In the genomic region with DNA sequence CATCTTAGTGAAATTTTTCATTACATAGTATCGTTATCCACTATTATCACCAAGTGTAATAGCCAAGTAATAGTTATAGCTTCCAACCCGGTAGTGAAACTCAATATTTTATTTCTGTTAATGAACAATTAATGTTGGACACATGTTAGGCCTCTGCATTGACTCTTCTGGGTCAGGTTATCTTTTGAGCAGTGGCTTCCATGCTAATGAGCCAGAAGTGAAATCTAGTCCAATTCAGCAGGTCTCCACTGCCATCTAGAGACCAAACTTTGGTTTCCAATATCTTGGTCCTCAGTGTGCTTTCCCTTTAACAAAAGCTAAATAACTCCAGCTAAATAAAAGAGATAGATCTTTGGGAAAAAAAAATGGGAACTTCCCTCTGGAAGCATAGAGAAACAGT, we compare ENCODE assay signal across 9 mouse cellular contexts.
A peak's percentile ranks its signal among the peaks of the same experiment; 100 is the strongest.
DNase-seq lines count a peak whose midpoint lies in the region; ATAC-seq and TF ChIP-seq lines count a peak whose summit lies in the region.
"Had no signal": no experiment of that assay in that cellular context is flagged by ENCODE, and none has a peak within 500 bp of the region (broad histone marks: within the 10 kb centered on the region; RNA-seq: fewer than 3 reads in every experiment).

No protein-coding gene starts in this region.

- H3K9me3 ChIP-seq in forebrain, embryonic 14.5 days (replicated peaks; ENCODE audit: control insufficient read depth, low read length), result no peaks in the 10 kb centered on the region
- no peaks in the 10 kb centered on the region for H3K9me3 ChIP-seq in forebrain, embryonic 10.5 days
- H3K9me3 ChIP-seq in lung, embryonic 14.5 days (ENCODE audit: low read depth, low read length), result no peaks in the 10 kb centered on the region
- H3K9me3 ChIP-seq in midbrain, embryonic 16.5 days (replicated peaks; ENCODE audit: control insufficient read depth, low read length, poor library complexity, severe bottlenecking), result no peaks in the 10 kb centered on the region

- H3K36me3 ChIP-seq in forebrain, embryonic 14.5 days (ENCODE audit: control insufficient read depth, insufficient read depth, low read length), result no peaks in the 10 kb centered on the region
- no peaks in the 10 kb centered on the region for H3K36me3 ChIP-seq in forebrain, embryonic 10.5 days (replicated peaks)
- H3K36me3 ChIP-seq in lung, embryonic 14.5 days (ENCODE audit: insufficient read depth), result no peaks in the 10 kb centered on the region
- H3K36me3 ChIP-seq in midbrain, embryonic 16.5 days (ENCODE audit: control insufficient read depth, insufficient read depth, low read length), result no peaks in the 10 kb centered on the region

- ATAC-seq in forebrain, embryonic 14.5 days, result 0 out of 2 replicates have a peak, but pooled peaks have one; percentile 55
- no peak for ATAC-seq in lung, embryonic 14.5 days (ENCODE audit: insufficient read depth)
- ATAC-seq in midbrain, embryonic 16.5 days, result 0 out of 2 replicates have a peak, but pooled peaks have one; percentile 51

- intact Hi-C loops in heart, postnatal 25 days (cut with DNase I), result no loop called here

- no peak overlapping the region for H3K4me2 ChIP-seq in forebrain, embryonic 14.5 days (ENCODE audit: low read length)
- H3K4me2 ChIP-seq in lung, embryonic 14.5 days, result no peak overlapping the region
- H3K4me2 ChIP-seq in midbrain, embryonic 16.5 days (ENCODE audit: low read length), result no peak overlapping the region

- peak; percentile 61 for DNase-seq in forebrain, embryonic 14.5 days (ENCODE audit: low spot score)
- no peak for DNase-seq in forebrain, embryonic 10.5 days (ENCODE audit: extremely low spot score, low spot score)
- peak; percentile 76 for DNase-seq in lung, embryonic 14.5 days
- DNase-seq in lung, adult 2 months, result no peak
- peak; percentile 5 for DNase-seq in fibroblast of lung, adult 2 months (ENCODE audit: low read depth)
- no peak for DNase-seq in cerebellum, adult 11 months
- DNase-seq in heart, postnatal 25 days (ENCODE audit: low spot score), result no peak
- DNase-seq: gastrocnemius, postnatal 25 days had no signal

- peak; percentile 57 for TF ChIP-seq CTCF in lung, embryonic 14.5 days (IDR thresholded peaks at IDR 0.05; ENCODE audit: low read depth)
- TF ChIP-seq CTCF in lung, adult 2 months (IDR thresholded peaks at IDR 0.05; ENCODE audit: insufficient read depth, low read length), result no peak

- no peak for TF ChIP-seq POLR2A in lung, adult 2 months (IDR thresholded peaks at IDR 0.05; ENCODE audit: borderline replicate concordance, extremely low read depth, low read depth, low read length)

- H3K9ac ChIP-seq in forebrain, embryonic 14.5 days (ENCODE audit: low read length), result no peak overlapping the region
- H3K9ac ChIP-seq in lung, embryonic 14.5 days, result no peak overlapping the region
- no peak overlapping the region for H3K9ac ChIP-seq in midbrain, embryonic 16.5 days (ENCODE audit: low read depth, low read length)

- no peaks in the 10 kb centered on the region for H3K4me1 ChIP-seq in forebrain, embryonic 14.5 days (ENCODE audit: control insufficient read depth, insufficient read depth, low read length)
- no peaks in the 10 kb centered on the region; the same call in 1 of the 2 replicates for H3K4me1 ChIP-seq in forebrain, embryonic 10.5 days
- H3K4me1 ChIP-seq in lung, embryonic 14.5 days (ENCODE audit: insufficient read depth), result no peaks in the 10 kb centered on the region
- H3K4me1 ChIP-seq in lung, adult 2 months (ENCODE audit: control insufficient read depth, insufficient read depth, low read length), result no peaks in the 10 kb centered on the region
- no peaks in the 10 kb centered on the region for H3K4me1 ChIP-seq in midbrain, embryonic 16.5 days (ENCODE audit: control insufficient read depth, insufficient read depth, low read length)

- H3K27me3 ChIP-seq in forebrain, embryonic 14.5 days (replicated peaks; ENCODE audit: control insufficient read depth, insufficient read depth, low read length), result no peaks in the 10 kb centered on the region
- H3K27me3 ChIP-seq in forebrain, embryonic 10.5 days (ENCODE audit: poor library complexity, severe bottlenecking), result no peaks in the 10 kb centered on the region
- no peaks in the 10 kb centered on the region for H3K27me3 ChIP-seq in lung, embryonic 14.5 days (ENCODE audit: insufficient read depth, low read length)
- H3K27me3 ChIP-seq in midbrain, embryonic 16.5 days (ENCODE audit: control insufficient read depth, insufficient read depth, low read depth, low read length), result no peaks in the 10 kb centered on the region

- H3K4me3 ChIP-seq in forebrain, embryonic 14.5 days (ENCODE audit: low read depth, low read length), result no peak overlapping the region
- no peak overlapping the region for H3K4me3 ChIP-seq in forebrain, embryonic 10.5 days
- no peak overlapping the region for H3K4me3 ChIP-seq in lung, embryonic 14.5 days (ENCODE audit: low read depth, low read length)
- H3K4me3 ChIP-seq in lung, adult 2 months (replicated peaks; ENCODE audit: extremely low read depth, low read depth, low read length), result no peak overlapping the region
- no peak overlapping the region for H3K4me3 ChIP-seq in midbrain, embryonic 16.5 days (ENCODE audit: low read depth, low read length)

- H3K27ac ChIP-seq in forebrain, embryonic 14.5 days (ENCODE audit: low read depth, low read length), result no peak overlapping the region
- H3K27ac ChIP-seq in forebrain, embryonic 10.5 days, result no peak overlapping the region
- no peak overlapping the region for H3K27ac ChIP-seq in lung, embryonic 14.5 days (ENCODE audit: low read depth)
- H3K27ac ChIP-seq in midbrain, embryonic 16.5 days (ENCODE audit: low read length), result no peak overlapping the region

- WGBS in forebrain, embryonic 14.5 days, result 66% methylated on average over 2 of the region's 2 CpGs
- WGBS in forebrain, embryonic 10.5 days, result 67% methylated on average over 2 of the region's 2 CpGs
- WGBS in lung, embryonic 14.5 days, result 58% methylated on average over 2 of the region's 2 CpGs
- 53% methylated on average over 2 of the region's 2 CpGs for WGBS in lung, adult 2 months
- 72% methylated on average over 2 of the region's 2 CpGs for WGBS in midbrain, embryonic 16.5 days

Comparison
In these comparisons a context has a peak if more than half of its experiments do, and no peak if none do; other contexts are left out.
1. DNase-seq: peak in forebrain, embryonic 14.5 days (single experiment), lung, embryonic 14.5 days (single experiment) and fibroblast of lung, adult 2 months (single experiment); none in forebrain, embryonic 10.5 days (single experiment), lung, adult 2 months (single experiment), cerebellum, adult 11 months (single experiment) and heart, postnatal 25 days (single experiment).